Mouse (Mus musculus) forebrain, embryonic 10.5 days (tissue): Measurements from ENCODE around the gene Cadm2. TPM values are rescaled to one million over a fixed set of nuclear protein-coding genes. Genes with fewer than 3 reads are reported as not detected.

Source experiments
- DNase-seq: peaks from one replicate; pipeline ENCODE4 v3.0.0-alpha.2; 2017; ENCODE audit warnings: low spot score; ENCODE audit errors: extremely low spot score
- H3K27ac ChIP-seq: fragments of 300-500 bp; sonication (generic); 2 replicates; pipeline ENCODE4 v1.5.1; 2016; ENCODE audit warnings: mild to moderate bottlenecking
- H3K27me3 ChIP-seq: fragments of 300-500 bp; sonication (generic); 2 replicates; pipeline ENCODE4 v1.6.1; 2016; ENCODE audit warnings: mild to moderate bottlenecking; ENCODE audit not compliant: poor library complexity, severe bottlenecking
- H3K36me3 ChIP-seq: fragments of 300-500 bp; sonication (generic); replicated peaks from 2 replicates; pipeline ENCODE4 v1.6.1; 2016; ENCODE audit warnings: mild to moderate bottlenecking, moderate library complexity
- H3K4me1 ChIP-seq: fragments of 300-500 bp; sonication (generic); 2 replicates; pipeline ENCODE4 v1.6.1; 2016
- H3K4me3 ChIP-seq: fragments of 300-500 bp; sonication (generic); 2 replicates; pipeline ENCODE4 v1.5.1; 2016; ENCODE audit warnings: mild to moderate bottlenecking, moderate library complexity
- H3K9me3 ChIP-seq: fragments of 300-500 bp; sonication (generic); 2 replicates; pipeline ENCODE4 v1.6.1; 2016; ENCODE audit warnings: mild to moderate bottlenecking, moderate library complexity
- WGBS: fragments of 180-500 bp; shearing (Covaris S2); methylation state at CpG from one replicate; pipeline ENCODE4 v1.1.7; 2016; 5-methylcytosine and 5-hydroxymethylcytosine counted together
- polyA plus RNA-seq: library from polyadenylated mRNA; unstranded; fragments of >200 nt; fragmentation: Nextera tagmentation; extraction: Ambion mirVana; gene quantifications from 2 replicates; pipeline ENCODE4 v1.2.1, GENCODE M21; 2016

The Cadm2 gene
- polyA plus RNA-seq, 1 experiment from 2014 or later = 2.9 TPM

DNA sequence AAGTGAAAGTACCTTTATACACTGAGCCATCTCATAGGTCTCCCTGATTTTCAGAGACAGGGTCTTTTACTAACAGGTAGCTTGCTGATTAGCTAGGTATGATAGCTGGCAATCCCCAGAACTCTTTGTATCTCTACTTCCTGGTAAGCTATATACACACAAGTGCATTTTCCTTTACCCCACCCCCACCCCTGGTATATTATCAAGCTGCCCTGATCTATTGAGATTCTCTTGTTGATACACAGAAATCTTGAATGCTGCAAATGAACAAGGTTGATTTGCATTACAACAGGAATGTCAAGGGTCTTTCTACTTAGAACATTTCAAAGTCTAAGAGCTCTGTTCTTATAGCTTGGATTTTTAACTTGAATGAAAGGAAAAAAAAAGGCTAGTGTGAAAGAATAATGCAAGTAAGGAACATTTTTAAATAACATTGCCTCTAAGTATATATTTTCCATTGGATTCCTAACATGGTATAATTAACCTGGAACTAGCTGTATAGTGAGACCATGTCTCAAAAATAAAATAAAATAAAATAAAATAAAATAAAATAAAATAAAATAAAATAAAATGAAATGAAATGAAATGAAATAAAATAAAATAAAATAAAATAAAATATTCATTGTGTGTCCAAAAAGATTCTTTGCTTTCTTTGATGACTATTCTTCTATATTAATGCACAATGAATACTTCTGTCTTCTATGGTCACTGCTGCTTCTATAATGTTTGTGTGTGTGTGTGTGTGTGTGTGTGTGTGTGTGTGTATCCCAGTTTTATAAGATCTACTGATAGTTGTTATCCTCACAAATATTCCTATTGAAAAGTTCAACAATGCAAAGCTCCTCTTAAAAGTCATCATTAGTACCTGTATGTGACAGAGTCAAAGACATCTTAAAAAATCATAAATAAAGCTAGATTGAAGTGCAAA, 858.9 kb downstream of the Cadm2 start:
- no peak for DNase-seq
- Histone ChIP-seq H3K27ac (no peak overlapping the region), H3K4me1 (peaks cover 4% of the 10 kb centered on the region; the same call in 1 of the 2 replicates)

DNA sequence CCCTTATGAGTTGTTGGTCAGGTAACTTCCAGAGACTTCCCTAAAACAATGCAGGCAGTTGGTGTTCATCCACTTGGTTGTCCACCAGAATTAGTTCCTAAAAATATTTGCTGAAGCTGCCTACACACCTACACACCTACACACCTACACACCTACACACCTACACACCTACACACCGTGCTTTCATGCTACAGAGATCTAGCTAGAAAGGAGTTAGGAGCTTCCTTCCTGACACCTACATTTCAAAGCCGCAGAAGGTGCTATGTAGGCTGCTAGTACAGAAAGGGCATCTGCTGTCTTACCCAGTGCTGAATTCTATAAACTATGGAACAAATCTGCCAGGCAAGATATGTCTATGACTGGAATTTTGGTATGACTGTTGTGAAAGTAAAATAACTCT, 872.2 kb downstream of the Cadm2 start:
- no peaks in the 10 kb centered on the region for H3K36me3 ChIP-seq
- no peaks in the 10 kb centered on the region for H3K9me3 ChIP-seq
- WGBS = 91% methylated on average over 2 of the region's 2 CpGs
- H3K27me3 ChIP-seq = no peaks in the 10 kb centered on the region
- no peak overlapping the region for H3K4me3 ChIP-seq
- no peak overlapping the region for H3K27ac ChIP-seq
- DNase-seq = no peak
- H3K4me1 ChIP-seq = no peaks in the 10 kb centered on the region

More for the DNA sequence above, 858.9 kb downstream of the Cadm2 start:
- Histone ChIP-seq H3K9me3 (no peaks in the 10 kb centered on the region), H3K36me3 (no peaks in the 10 kb centered on the region), H3K4me3 (no peak overlapping the region), H3K27me3 (no peaks in the 10 kb centered on the region)

DNA sequence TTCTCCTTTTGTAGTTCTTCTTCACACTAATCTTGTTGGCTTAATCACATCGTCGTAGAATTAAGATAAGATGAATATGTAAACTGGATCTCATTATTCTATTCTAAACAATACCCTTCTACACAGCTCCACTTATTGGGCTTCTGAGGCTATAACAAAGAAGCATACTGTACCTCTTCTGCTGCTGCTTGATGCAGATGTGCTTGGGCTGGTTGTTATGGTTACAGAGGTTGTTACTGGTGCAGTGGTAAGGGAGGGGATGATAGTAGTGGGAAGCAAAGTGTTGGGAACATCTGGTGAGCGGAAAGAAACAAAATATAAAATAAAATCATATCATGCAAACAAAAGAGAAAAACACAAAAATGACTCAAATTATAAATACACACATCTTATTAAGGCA, 889.5 kb downstream of the Cadm2 start:
- Histone ChIP-seq H3K9me3 (no peaks in the 10 kb centered on the region), H3K36me3 (no peaks in the 10 kb centered on the region), H3K4me1 (no peaks in the 10 kb centered on the region), H3K27me3 (no peaks in the 10 kb centered on the region), H3K4me3 (no peak overlapping the region), H3K27ac (no peak overlapping the region)
- WGBS = 64% methylated on average over 3 of the region's 3 CpGs
- DNase-seq = no peak

DNA sequence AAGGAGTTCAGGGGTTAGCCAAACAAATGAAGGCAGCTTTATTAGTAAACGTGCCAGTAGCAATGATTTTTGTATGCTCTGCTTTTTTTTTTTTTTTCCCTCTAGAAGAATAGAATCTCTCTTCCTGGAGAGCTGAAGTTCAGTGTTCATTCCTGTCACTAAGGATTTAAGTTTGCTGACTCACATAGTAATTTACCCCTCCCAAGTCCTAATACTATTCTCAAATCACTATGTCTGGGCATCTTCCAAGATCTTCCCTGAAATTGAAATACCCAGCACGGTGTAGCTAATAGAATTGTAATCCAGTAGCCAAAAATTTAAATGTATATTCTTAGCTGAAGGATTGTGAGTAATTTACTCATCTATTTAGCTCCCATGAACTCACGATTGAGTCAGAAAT, 914.2 kb downstream of the Cadm2 start:
- H3K4me1 ChIP-seq = no peaks in the 10 kb centered on the region
- DNase-seq = no peak
- H3K27me3 ChIP-seq = no peaks in the 10 kb centered on the region
- no peaks in the 10 kb centered on the region for H3K9me3 ChIP-seq
- H3K27ac ChIP-seq = no peak overlapping the region
- no peaks in the 10 kb centered on the region for H3K36me3 ChIP-seq
- no peak overlapping the region for H3K4me3 ChIP-seq
- 69% methylated on average over 3 of the region's 3 CpGs for WGBS

DNA sequence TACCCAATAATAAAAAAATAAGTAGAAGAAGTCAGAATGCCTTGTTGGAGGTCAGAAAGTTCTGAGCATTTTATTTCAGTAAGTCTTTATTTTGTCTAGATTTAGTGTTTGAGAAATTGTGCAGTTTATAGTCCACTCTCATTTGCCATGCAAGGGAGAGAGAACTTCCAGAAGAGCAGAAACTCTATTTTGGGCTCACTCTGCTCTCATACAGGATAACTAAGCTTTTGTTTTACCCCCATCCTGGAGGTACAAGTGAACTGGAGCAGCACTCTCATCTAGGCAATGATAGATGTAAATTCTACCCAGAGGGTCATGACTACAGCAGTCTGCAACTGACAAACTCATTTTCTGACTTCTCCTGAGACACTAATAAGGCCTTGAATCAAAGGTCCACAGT, 925.9 kb downstream of the Cadm2 start:
- Histone ChIP-seq H3K4me1 (no peaks in the 10 kb centered on the region), H3K4me3 (no peak overlapping the region), H3K27me3 (no peaks in the 10 kb centered on the region), H3K9me3 (no peaks in the 10 kb centered on the region), H3K36me3 (no peaks in the 10 kb centered on the region), H3K27ac (no peak overlapping the region)
- no peak for DNase-seq

DNA sequence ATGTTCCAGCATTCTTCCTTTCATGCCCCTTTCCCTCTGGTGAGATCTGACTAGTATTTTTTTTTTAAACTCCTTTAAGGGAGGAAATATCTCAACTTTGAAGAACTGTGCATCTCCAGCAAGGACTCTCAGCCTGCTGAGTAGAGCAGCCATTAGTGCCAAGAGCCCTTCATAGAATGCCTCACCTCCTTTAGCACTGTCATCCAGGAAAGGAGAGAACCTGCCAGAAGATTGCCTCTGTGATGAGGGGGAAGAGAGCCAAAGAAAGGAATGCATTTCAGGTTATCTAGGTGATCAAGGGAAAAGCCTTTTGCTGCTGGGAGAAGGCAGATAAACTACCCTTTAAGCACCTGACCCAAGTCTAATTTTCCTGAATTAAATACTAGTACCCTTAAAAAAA, 943.5 kb downstream of the Cadm2 start:
- Histone ChIP-seq H3K36me3 (no peaks in the 10 kb centered on the region), H3K27me3 (no peaks in the 10 kb centered on the region), H3K4me1 (no peaks in the 10 kb centered on the region), H3K9me3 (no peaks in the 10 kb centered on the region), H3K4me3 (no peak overlapping the region), H3K27ac (no peak overlapping the region)
- no peak for DNase-seq

DNA sequence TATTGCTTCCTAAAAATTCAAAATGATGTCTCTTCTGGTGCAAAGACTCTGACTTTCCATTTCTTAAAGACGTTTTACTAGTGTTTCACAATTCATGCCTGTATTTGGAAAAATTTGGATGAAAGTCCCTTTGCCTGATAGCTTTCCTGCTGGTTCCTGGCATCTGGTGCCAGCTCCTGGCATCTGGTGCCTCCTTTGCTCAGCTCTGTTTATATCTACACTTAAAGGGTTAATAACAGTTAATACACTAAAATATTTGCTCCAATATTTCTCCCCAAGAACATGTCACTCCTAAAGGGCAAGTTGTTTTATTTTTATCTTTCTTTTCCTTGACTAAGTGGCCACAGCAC, 969.7 kb downstream of the Cadm2 start:
- Histone ChIP-seq H3K9me3 (no peaks in the 10 kb centered on the region), H3K4me1 (no peaks in the 10 kb centered on the region), H3K4me3 (no peak overlapping the region), H3K36me3 (no peaks in the 10 kb centered on the region), H3K27me3 (no peaks in the 10 kb centered on the region), H3K27ac (no peak overlapping the region)
- 78% methylated on average over 1 of the region's 1 CpGs for WGBS
- no peak for DNase-seq

DNA sequence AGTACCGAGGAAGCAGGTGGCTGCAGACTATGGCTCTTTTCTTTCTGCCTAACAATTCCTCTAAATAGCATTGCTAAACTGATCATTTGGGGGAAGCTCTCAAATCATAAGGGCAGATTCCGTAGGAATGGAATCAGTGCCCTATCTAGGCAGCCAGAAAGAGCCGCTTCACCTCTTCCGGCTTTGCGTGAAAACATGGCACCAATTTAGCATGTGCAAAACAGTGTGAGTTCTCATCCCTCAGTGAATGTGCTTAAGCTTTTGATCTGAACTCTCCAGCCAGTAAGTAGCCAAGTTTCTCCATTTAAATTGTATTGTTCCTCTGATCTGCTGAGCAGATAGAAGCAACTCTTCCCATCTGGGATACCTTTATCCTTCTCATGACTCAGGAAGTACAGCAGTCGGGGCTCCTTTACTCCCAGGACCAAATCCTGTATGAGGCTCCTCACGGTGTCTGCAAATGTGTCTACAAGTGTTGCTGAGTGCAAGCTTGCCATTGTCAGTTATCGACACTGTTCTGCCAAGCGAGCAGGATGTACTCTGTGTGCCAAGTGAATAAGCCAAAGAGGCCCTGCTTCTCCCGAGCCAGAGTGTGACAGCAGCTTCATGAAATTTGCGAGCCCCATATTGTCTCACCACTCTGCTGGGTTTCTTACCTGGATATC, 970.2 kb downstream of the Cadm2 start:
- H3K27me3 ChIP-seq = no peaks in the 10 kb centered on the region
- no peak overlapping the region for H3K4me3 ChIP-seq
- WGBS = 92% methylated on average over 11 of the region's 11 CpGs
- no peaks in the 10 kb centered on the region for H3K9me3 ChIP-seq
- no peak overlapping the region for H3K27ac ChIP-seq
- DNase-seq = no peak
- H3K4me1 ChIP-seq = no peaks in the 10 kb centered on the region
- no peaks in the 10 kb centered on the region for H3K36me3 ChIP-seq

DNA sequence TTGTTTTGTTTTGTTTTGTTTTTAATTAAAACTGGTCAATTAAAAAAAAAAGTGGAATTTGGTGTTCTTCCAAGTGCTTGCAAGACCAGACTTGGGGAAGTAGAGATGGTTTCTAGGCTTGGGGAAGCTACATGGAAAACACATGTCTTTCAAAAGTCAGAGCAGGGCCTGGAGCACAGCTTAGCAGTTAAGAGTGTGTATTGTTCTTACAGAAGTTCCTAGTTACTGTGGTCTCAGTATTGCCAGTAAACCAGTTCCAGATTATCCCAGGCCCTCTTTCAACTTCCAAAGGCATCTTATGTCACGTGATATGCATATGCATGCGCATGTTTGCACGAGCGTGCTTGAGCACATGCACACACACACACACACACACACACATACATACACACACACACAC, 972.9 kb downstream of the Cadm2 start:
- no peaks in the 10 kb centered on the region for H3K4me1 ChIP-seq
- no peaks in the 10 kb centered on the region for H3K36me3 ChIP-seq
- no peak overlapping the region for H3K4me3 ChIP-seq
- no peaks in the 10 kb centered on the region for H3K27me3 ChIP-seq
- H3K9me3 ChIP-seq = no peaks in the 10 kb centered on the region
- WGBS = 88% methylated on average over 4 of the region's 4 CpGs
- DNase-seq = no peak
- no peak overlapping the region for H3K27ac ChIP-seq

DNA sequence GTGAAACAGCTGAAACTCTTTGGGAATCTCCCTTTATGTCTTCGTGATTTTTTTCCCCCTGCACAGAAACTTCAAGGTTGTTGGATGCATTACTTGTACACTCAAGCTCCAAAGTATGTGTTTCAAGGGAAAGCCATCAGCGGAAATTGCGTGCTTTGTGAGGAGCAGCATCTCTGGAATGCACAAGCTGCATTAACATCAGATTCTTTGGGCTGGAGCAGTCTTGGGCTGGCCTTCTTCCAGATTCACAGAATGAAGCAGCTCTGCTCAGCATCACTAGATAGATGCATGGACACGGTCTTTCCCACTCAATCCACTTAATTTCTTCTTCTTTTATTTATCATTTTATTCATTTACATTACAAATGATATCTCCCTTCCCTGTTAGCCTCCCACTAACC, 977.1 kb downstream of the Cadm2 start:
- no peaks in the 10 kb centered on the region for H3K27me3 ChIP-seq
- DNase-seq = no peak
- H3K36me3 ChIP-seq = no peaks in the 10 kb centered on the region
- 82% methylated on average over 4 of the region's 4 CpGs for WGBS
- H3K9me3 ChIP-seq = no peaks in the 10 kb centered on the region
- H3K4me1 ChIP-seq = no peaks in the 10 kb centered on the region
- no peak overlapping the region for H3K27ac ChIP-seq
- H3K4me3 ChIP-seq = no peak overlapping the region

DNA sequence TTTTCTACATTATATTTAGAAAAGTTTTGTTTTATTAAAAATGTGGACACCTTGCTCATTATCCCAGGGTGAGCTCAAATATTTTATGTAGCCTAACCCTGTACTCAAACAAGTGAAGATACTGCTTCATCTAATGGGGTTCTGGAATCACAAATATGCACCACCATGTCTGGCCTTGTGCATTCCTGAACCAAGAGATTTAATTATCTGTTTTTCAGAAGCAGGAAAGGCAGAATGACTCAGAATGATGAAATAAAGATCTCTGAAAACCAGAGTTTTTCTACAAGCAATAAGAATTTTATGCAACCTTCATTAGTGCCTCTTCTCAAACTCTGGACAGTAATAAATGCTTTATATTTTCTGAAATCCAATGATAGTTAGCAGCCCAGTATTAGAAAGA, 993.2 kb downstream of the Cadm2 start:
- Histone ChIP-seq H3K27me3 (no peaks in the 10 kb centered on the region), H3K27ac (no peak overlapping the region), H3K4me3 (no peak overlapping the region), H3K4me1 (0 out of 2 replicates have a peak, but pooled peaks cover 4% of the 10 kb centered on the region), H3K36me3 (no peaks in the 10 kb centered on the region), H3K9me3 (no peaks in the 10 kb centered on the region)
- DNase-seq = no peak

DNA sequence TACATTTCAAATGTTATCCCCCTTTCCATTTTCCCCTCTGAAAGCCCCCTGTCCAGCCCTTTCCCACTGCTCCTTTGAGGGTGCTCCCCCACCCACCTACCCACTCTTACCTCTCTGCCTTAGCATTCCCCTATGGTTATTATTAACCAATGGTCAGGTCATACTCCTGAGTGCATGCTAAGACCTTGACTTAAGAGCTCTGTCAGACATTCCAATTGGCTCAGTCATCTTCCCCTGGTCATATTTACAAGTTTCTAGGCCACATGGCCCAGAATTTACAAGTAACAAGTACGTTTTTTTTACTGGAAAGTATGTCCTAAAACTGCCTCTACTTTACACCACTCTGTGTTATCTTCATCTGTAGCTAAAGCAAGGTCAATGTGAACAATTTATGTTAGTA, 998.3 kb downstream of the Cadm2 start:
- Histone ChIP-seq H3K4me3 (no peak overlapping the region), H3K27me3 (no peaks in the 10 kb centered on the region), H3K4me1 (0 out of 2 replicates have a peak, but pooled peaks cover 4% of the 10 kb centered on the region), H3K27ac (no peak overlapping the region), H3K36me3 (no peaks in the 10 kb centered on the region), H3K9me3 (no peaks in the 10 kb centered on the region)
- no peak for DNase-seq
- 60% methylated on average over 1 of the region's 1 CpGs for WGBS

DNA sequence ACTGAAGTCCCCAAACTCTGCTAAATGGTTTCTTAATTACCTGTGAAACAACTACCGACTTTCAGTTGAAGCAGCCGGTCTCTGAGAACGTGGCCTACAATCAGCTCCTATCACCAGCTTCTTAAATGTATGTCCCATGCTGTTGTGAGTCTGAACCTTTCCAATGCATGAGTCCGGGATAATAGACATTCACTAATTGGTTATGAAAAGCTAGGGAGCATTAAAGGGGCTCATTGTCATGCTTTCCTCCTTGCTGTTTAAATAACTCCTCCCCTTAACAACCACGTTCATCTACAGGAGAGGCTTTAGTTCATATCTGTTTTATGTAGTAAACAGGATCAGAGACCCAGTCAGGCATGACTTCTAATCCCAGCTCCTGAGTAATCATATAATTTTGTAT, 1008.1 kb downstream of the Cadm2 start:
- Histone ChIP-seq H3K9me3 (no peaks in the 10 kb centered on the region), H3K27me3 (no peaks in the 10 kb centered on the region)

More for the DNA sequence above, 1008.1 kb downstream of the Cadm2 start:
- WGBS = 40% methylated on average over 5 of the region's 5 CpGs
- H3K36me3 ChIP-seq = no peaks in the 10 kb centered on the region
- H3K4me3 ChIP-seq = no peak overlapping the region
- H3K4me1 ChIP-seq = peaks cover 10% of the 10 kb centered on the region
- no peak overlapping the region for H3K27ac ChIP-seq
- DNase-seq = no peak
